Mouse (Mus musculus) adrenal gland, adult (tissue): ENCODE results near the gene Dennd1a.
A peak's percentile ranks its signal among the peaks of the same experiment; 100 is the strongest.

Experiments used
- DNase-seq, 2 experiments: peaks; one replicate each; pipeline ENCODE4 v3.0.0; 2022 to 2023; ENCODE audit warnings: low spot score in 1 of 2; ENCODE audit not compliant: inconsistent age in 2 of 2

Dennd1a gene

DNA sequence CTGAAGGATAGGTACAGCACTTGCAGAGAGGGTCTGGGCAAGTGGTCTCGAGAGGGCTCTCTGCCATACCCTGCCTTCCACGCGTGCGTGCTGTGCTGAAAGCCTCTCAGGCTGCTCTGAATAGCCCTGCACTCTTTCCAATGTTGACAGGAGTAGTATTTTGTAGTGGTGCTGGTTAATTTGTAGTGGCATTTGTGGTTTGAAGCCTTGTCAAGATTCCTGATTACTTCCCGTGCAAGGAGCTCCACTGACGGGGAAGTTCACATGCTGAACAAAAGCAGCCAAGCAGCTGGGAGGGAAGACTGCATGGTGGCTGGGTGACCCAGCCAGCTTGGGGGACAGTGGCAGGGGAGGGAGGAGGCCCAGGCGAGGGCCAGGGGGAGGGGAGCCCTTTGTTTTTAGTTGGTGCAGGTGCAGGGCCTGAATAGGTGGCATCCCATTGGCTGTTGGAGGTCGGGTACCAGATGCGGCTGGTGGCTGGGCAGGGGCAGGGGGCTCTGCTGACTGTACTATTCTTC is 457.4 kb downstream of the Dennd1a start:
- DNase-seq = no peak

DNA sequence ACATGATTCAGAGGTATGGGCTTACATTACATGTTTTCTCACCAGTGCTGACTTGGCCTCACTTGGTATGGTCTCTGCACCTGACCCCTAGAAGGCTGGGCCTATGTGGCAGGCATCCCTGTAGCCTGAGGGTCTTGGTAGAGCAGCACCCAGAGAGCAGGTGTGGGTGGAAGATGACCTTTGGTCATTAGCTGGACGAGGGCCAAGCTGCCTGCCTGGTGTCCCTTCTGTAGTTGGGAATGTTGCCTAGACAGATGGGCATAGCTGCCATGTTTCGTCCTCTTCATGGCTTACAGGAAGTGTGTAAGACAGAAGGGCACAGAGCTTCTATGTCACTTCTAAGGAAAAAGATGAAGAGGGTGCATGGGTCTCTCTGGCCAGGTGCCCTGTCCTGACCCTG is 463.4 kb downstream of the Dennd1a start:
- no peak for DNase-seq

DNA sequence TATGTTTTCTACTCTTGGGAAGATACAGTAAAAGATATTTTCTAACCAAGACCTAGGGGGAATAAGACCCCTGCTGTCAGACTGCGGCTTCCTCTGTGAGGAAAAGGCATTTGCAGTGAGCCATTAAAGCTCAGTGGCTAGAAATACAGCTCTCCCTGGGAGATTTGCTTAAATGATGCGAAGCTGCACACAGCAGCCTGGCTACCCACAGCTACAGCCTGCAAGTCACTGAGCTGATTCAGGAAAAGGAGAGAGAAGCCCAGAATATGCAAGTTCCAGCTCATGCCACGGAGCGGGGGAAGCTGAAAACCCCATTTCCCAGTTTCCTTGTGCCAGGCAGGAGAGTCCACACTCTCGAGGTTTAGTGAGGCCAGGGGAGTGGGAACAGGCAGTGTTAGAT is 465.1 kb downstream of the Dennd1a start:
- DNase-seq = no peak

- DNase-seq = no peak
Observed at GRCm38 (mm10) chr2:37819526-37820152, 467.6 kb downstream of the Dennd1a start.

- no peak for DNase-seq
Observed at GRCm38 (mm10) chr2:37818761-37819525, 468.2 kb downstream of the Dennd1a start.

GRCm38 (mm10) chr2:37815676-37816075 is 471.5 kb downstream of the Dennd1a start:
- peak; percentile 63 to 92 for DNase-seq

- DNase-seq = no peak
Observed at GRCm38 (mm10) chr2:37814820-37815361, 472.3 kb downstream of the Dennd1a start.

GRCm38 (mm10) chr2:37812401-37812800 is 474.8 kb downstream of the Dennd1a start:
- no peak for DNase-seq

GRCm38 (mm10) chr2:37811682-37812081 is 475.5 kb downstream of the Dennd1a start:
- DNase-seq = no peak

DNA sequence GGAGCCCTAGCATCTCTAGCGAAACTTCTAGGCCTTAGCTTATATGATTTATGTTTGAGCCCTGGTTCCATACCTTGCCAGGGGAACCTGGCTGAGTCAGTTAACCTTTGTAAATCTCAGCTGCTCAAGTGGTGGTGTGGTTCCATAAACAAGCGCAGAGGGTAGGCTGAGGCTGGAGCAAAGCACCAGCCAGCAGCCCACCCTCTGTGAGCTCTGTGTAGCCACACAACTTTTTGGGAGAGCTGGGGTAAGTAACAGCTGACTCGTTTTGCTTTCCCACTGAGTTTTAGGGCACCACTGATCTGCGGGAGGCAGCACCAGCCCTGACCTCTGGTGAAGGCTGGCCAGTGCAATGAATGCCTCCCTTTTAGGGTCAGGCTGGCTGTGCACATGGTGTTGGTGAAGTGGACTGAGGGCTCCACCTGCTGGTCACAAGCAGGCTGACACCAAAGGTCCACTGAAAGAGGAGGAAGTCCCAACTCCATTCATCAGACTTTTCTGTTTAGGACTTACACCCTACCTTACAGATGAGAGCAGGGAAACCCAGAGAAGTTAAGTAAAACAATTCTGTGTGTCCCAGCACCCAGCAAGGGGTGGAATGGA is 484.5 kb downstream of the Dennd1a start:
- DNase-seq = peak; percentile 71 to 91

- DNase-seq = no peak
Observed at GRCm38 (mm10) chr2:37801687-37802086, 485.5 kb downstream of the Dennd1a start.

DNA sequence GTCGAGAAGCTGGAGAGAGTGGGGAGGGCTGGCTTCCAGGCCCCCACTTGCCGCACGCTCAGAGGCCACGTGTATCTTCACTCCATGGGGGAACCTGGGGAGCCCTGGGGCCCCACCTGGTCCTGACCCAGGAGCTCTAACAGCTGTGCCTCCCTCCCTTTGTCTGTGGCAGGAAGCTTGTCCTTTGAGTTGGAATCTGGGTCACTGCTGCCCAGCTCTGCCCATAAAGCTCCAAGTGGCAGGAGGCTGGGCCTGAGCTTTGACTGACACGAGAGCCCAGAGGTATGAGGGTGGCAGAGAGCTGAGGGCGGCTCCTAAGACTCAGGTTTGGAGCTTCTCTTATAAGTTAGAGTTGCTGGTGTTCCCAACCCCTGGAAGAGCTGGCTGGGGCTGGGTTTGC is 488.1 kb downstream of the Dennd1a start:
- DNase-seq = peak; percentile 37 to 76

DNA sequence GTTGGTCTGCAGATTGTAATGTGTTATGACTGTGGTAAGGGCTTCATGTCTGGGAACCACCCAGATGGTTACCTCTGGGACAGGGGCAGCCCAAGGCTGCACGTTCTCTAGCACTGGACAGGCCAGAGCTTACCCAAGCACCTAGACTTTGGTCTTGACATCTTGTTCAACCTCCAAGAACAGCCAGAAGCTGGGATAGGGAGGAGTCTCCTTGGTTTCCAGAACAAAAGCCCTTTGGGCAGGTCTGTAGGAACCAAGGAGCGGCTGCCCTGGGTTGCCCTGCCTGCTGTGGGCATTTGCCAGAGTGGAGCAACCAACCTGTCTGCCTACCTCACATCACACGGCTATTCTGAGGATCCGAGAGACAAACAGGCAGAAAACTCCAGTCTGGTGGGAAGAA is 490.1 kb downstream of the Dennd1a start:
- no peak for DNase-seq

DNA sequence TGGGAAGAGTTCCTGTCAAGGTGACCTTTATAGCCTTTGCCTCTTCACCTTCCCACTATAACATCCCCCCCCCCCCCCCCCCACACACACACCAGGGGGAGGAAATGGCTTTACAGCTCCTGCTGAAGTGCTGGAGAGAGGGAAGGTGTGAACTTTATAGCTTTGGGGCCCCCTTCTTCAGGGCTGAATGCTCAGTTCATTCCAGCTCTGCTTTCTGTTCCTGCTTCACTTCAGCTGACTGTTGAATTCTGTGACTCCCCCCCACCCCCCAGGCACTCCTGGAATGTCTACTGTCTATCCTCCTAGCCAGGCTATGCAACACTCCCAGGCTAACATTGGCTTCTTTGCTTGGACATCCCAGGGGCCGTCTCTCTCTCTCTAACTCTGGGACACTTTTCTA is 491.2 kb downstream of the Dennd1a start:
- DNase-seq = no peak

DNA sequence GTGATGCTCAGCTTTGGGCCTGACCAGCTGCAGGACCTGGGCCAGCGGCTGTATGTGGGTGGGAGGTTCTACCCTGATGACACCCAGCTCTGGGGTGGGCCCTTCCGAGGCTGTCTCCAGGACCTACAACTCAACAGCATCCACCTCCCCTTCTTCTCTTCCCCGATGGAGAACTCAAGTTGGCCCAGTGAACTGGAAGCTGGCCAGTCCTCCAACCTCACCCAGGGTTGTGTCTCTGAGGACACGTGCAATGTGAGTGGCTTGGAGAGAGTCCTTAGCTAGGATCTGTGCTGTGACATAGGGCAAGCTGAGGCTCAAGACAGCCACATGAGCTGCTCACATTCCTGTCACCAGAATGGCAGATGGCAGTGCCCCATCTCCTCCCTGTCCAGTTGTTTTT is 495.9 kb downstream of the Dennd1a start:
- no peak for DNase-seq

DNA sequence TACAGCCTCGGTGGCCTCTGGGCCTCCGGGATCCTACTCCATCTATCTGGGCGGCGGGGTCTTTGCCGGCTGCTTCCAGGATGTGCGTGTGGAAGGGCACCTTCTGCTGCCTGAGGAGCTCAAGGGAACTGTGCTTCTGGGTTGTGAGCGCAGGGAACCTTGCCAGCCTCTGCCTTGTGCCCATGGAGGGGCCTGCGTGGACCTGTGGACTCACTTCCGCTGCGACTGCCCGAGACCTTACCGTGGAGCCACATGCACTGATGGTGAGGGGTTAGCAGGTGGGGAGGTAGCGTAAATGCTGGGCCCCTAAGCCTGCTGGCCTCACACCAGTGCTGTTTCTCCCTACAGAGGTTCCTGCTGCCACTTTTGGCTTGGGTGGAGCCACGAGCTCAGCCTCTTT is 496.5 kb downstream of the Dennd1a start:
- DNase-seq = no peak

DNA sequence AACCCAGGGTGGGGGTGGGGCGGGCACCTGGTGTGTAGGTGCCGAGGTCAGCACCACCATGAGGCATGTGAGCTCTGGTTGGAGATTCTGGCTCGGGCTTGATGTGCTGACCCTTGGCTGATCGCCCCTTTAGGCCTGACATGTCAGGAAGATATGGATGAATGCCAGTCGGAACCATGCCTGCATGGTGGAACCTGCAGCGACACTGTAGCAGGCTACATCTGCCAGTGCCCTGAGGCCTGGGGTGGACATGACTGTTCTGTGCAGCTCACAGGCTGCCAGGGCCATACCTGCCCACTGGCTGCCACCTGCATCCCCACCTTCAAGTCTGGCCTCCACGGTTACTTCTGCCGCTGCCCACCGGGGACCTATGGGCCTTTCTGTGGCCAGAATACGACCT is 497.2 kb downstream of the Dennd1a start:
- no peak for DNase-seq

DNA sequence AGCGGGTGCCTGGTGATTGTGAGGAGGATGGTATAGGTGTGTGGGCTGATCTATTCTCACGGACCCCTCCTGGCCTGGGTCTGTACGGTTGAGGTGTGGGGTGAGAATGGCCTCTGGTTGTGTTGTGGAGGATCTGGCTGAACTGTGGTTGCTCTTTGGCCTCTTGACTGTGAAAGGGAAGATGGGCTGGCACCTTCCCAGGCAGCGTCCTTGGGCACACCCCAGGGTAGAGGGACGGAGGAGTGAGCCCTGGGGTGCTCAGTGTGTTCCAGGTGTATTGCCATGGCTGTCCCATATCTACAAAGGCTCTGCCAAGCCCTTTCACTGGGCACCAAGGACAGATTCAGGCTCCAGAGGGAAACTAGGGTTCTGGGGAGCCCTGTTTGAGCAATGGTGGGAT is 498.2 kb downstream of the Dennd1a start:
- no peak for DNase-seq

DNA sequence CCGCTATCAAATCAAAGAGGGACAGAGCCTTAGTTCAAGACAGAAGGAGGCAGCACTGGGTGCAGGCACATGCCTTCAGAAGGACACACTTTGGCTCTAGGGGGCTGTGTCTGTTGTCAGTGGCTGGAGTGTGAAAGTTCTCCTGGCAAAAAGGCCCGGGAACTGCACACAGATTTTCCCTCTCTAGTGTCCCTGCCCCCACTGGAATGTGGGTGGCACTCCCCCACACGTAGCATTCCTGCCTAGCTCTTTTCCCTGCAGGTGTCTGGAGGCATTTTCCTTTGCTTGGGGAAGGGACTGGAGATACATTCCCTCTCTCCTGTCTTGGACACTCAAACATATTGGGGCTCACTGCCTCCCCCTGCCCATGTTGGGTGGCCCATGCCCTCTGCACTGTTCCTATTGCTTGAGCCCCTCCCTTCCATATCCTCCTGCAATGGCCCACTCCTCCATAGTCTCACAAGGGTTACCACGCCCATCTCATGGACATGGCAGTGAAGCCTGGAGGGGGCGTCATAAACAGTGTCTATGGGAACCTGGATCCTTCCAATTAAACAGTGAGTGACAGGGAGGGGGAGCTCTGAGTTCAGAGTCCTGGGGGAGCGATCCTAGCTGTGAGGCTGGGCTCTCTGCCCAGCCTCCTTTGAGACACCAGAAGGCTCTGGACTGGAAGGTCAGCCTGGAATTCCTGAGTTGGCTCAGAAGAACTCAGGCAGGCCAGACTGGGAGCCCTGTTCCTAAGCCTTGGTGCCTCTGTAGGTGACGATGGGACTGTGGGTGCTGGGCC is 498.8 kb downstream of the Dennd1a start:
- no peak for DNase-seq

DNA sequence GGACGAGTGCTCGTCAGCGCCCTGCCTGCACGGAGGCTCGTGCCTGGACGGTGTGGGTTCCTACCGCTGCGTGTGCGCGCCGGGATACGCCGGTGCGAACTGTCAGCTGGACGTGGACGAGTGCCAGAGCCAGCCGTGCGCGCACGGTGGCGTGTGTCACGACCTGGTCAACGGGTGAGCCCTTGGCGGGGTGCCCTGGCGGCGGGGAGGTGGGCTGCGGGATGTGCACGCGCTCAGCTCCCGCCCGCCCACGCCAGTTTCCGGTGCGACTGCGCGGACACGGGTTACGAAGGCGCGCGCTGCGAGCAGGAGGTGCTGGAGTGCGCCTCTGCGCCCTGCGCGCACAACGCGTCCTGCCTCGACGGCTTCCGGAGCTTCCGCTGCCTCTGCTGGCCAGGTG is 500.7 kb downstream of the Dennd1a start:
- no peak for DNase-seq

DNA sequence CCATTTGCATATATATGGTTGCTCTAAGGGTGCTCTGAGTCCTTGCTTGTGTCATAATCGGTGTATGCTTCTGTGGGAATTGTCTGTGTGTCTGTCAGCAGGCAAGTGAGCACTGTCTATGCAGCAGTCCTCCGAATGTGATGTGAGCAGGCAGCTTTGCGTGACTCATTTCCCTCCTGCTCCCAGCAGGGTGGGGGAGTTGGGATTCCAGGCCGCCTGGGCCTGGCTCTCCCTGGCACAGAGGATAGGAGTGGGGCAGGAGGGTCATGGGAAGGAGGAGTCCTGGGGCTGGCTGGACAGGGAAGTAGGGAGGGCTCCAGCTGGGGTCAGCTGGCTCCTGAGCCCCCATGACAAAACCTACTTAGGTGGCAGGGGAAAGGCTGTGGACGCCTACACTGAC is 502.7 kb downstream of the Dennd1a start:
- no peak for DNase-seq
